Mouse (Mus musculus): ENCODE results near the gene Cul7. TPM values are rescaled to one million over a fixed set of nuclear protein-coding genes. Genes with fewer than 3 reads are reported as not detected.

Gene Cul7
- total and polyA plus RNA-seq, 3 experiments, result 33.3 to 82.5 (median 68.1) TPM

DNA sequence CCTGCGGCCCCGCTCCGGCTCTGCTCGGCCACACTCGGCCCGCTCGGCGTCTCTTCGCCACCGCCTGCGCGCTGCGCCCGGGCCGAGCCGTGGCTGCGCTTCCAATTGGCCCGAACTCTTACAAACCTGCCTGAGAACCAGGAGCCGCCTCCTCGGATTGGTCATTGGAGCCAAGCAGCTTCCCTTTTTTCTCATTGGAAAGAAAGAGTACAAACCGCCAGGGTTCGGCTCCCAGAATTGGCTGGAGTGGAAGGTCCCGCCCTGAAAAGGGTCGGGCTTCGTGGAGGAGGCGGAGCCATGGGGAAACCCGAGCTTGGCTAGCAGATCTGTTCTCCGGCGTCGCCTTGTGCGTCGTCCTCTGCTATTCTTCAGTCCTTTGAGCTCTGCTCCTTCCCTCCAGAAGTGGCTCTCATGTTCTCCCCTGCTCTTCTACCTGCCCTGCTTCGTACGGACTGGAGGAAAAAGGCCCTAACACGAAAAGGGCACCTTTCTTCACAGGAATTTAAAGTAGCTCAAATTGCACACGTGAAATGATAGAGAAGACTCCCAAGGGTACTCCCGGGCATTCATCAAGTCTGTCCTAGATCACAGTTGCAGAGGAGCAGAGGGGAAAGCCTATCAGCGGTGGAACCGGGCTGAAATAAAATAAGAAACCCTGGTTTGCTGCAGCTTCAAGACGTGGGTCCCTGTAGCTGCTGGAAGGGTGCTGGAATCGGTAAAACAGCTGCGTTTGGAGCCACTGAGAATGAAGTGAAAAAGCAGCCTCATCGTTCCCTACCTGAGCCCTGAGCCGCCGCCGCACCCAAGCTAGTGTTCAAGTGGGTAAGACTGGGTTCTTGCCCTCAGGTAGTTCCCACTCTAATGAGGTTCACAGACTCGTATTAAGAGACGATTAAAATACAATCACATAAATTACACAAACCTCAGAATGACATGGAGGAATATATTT, 55.0 kb downstream of the Cul7 start, which contains the start of gene Ppp2r5d:
TSS of gene Ppp2r5d (minus strand) at position 225 of the 949 bp plus-strand sequence.
- H3K27ac ChIP-seq (ENCODE audit: insufficient read depth, low read depth), result 0 out of 2 replicates have a peak within 1 kb of the TSS, but pooled peaks have one; percentile 6
- H3K4me3 ChIP-seq (replicated peaks in 1 of 3; ENCODE audit: low read depth in 2 of 3, low read length in 2 of 3, poor library complexity in 1 of 3), result peak within 1 kb of the TSS; percentile 80 to 85 (median 82)
- H3K27me3 ChIP-seq (replicated peaks), result no peaks in the 10 kb centered on the region
- H3K79me2 ChIP-seq (replicated peaks; ENCODE audit: control insufficient read depth, extremely low read depth, insufficient read depth, poor library complexity, severe bottlenecking), result peaks cover 12% of the 10 kb centered on the region
- DNase-seq (ENCODE audit: extremely low read depth), result peak; percentile 99
- H3K4me2 ChIP-seq (ENCODE audit: insufficient read depth, low read depth, poor library complexity, severe bottlenecking), result peak within 1 kb of the TSS; percentile 87
- peaks cover 0 to 23% of the 10 kb centered on the region in 2 experiments for H3K36me3 ChIP-seq (replicated peaks in 1 of 2; ENCODE audit: control insufficient read depth in 1 of 2, insufficient read depth in 1 of 2, low read length in 1 of 2)
- in situ Hi-C loops (cut with MboI; ENCODE audit: low pct_ligation_motif_present, low pct_unique_long_range_greater_than_20kb, low sequenced_read_pairs) (no loop called here), dilution Hi-C loops (cut with MboI; ENCODE audit: extremely low pct_ligation_motif_present, extremely low pct_unique_long_range_greater_than_20kb, low sequenced_read_pairs) (no loop called here)
- TF ChIP-seq GABPA (IDR thresholded peaks at IDR 0.05; ENCODE audit: insufficient replicate concordance, low read depth, low read length), result no peak
- peak; percentile 89; the same call in 1 of the 2 replicates for TF ChIP-seq TBP (conservative IDR thresholded peaks at IDR 0.05; ENCODE audit: low read depth, low read length)
- TF ChIP-seq MEF2A (IDR thresholded peaks at IDR 0.05; ENCODE audit: borderline replicate concordance, low read depth, low read length), result peak; percentile 39; the same call in 1 of the 2 replicates
- TF ChIP-seq ELF1 (IDR thresholded peaks at IDR 0.05; ENCODE audit: low read depth, low read length), result peak; percentile 54
- TF ChIP-seq ZMIZ1 (IDR thresholded peaks at IDR 0.05; ENCODE audit: low read depth, low read length), result peak; percentile 75
- TF ChIP-seq ZC3H11A (IDR thresholded peaks at IDR 0.05; ENCODE audit: low read depth, low read length), result no peak
- TF ChIP-seq MAFK (IDR thresholded peaks at IDR 0.05; ENCODE audit: insufficient replicate concordance, low read length), result no peak
- TF ChIP-seq NRF1 (IDR thresholded peaks at IDR 0.05; ENCODE audit: low read depth, low read length), result peak; percentile 68
- TF ChIP-seq HCFC1 (IDR thresholded peaks at IDR 0.05; ENCODE audit: low read depth, low read length), result no peak; the same call in 1 of the 2 replicates
- no peak; the same call in none of the 2 replicates for TF ChIP-seq TCF12 (IDR thresholded peaks at IDR 0.05; ENCODE audit: low read depth, low read length)
- no peak for TF ChIP-seq KAT2A (IDR thresholded peaks at IDR 0.05; ENCODE audit: insufficient replicate concordance, low read length)
- peak; percentile 68 for TF ChIP-seq MXI1 (IDR thresholded peaks at IDR 0.05; ENCODE audit: low read depth, low read length)
- no peak for TF ChIP-seq SMC3 (IDR thresholded peaks at IDR 0.05; ENCODE audit: low read depth, low read length)
- TF ChIP-seq MAZ (IDR thresholded peaks at IDR 0.05; ENCODE audit: low read depth, low read length), result no peak
- peak; percentile 93 for TF ChIP-seq POLR2A (IDR thresholded peaks at IDR 0.05; ENCODE audit: low read depth, low read length)
- no peak for TF ChIP-seq JUN (IDR thresholded peaks at IDR 0.05; ENCODE audit: insufficient read depth, low read depth, low read length)
- no peak for TF ChIP-seq USF1 (IDR thresholded peaks at IDR 0.05; ENCODE audit: low read depth, low read length)
- TF ChIP-seq CHD1 (IDR thresholded peaks at IDR 0.05; ENCODE audit: low read depth, low read length), result no peak
- peak; percentile 8; the same call in 1 of the 2 replicates for TF ChIP-seq IRF4 (IDR thresholded peaks at IDR 0.05; ENCODE audit: low read depth, low read length)
- no peak for TF ChIP-seq UBTF (IDR thresholded peaks at IDR 0.05; ENCODE audit: low read depth, low read length)
- no peak for TF ChIP-seq E2F4 (IDR thresholded peaks at IDR 0.05; ENCODE audit: insufficient replicate concordance, low read depth, low read length)
- TF ChIP-seq PAX5 (IDR thresholded peaks at IDR 0.05; ENCODE audit: low read length), result no peak
- no peak for TF ChIP-seq EP300 (IDR thresholded peaks at IDR 0.05; ENCODE audit: low read length)
- TF ChIP-seq CHD2 (IDR thresholded peaks at IDR 0.05; ENCODE audit: low read length), result peak; percentile 65; the same call in 1 of the 2 replicates
- TF ChIP-seq ZKSCAN1 (IDR thresholded peaks at IDR 0.05; ENCODE audit: borderline replicate concordance, low read depth, low read length), result no peak
- TF ChIP-seq JUND (conservative IDR thresholded peaks at IDR 0.05; ENCODE audit: low read depth, low read length), result no peak
- TF ChIP-seq POLR2AphosphoS2 (IDR thresholded peaks at IDR 0.05; ENCODE audit: low read depth, low read length), result peak; percentile 85; the same call in 1 of the 2 replicates
- no peak for TF ChIP-seq BHLHE40 (IDR thresholded peaks at IDR 0.05; ENCODE audit: low read depth, low read length)
- no peak for TF ChIP-seq ZNF384 (IDR thresholded peaks at IDR 0.05; ENCODE audit: low read depth, low read length)
- TF ChIP-seq MAX (IDR thresholded peaks at IDR 0.05; ENCODE audit: low read length), result peak; percentile 56; the same call in 1 of the 2 replicates
- TF ChIP-seq MYC (IDR thresholded peaks at IDR 0.05; ENCODE audit: low read depth, low read length), result 0 out of 2 replicates have a peak, but pooled peaks have one; percentile 64
- peak; percentile 94 for TF ChIP-seq NELFE (IDR thresholded peaks at IDR 0.05; ENCODE audit: low read depth, low read length)
- no peak for TF ChIP-seq CTCF (conservative IDR thresholded peaks at IDR 0.05 in 1 of 2, IDR thresholded peaks at IDR 0.05 in 1 of 2; ENCODE audit: low read depth in 2 of 2, low read length in 2 of 2)
- TF ChIP-seq USF2 (conservative IDR thresholded peaks at IDR 0.05; ENCODE audit: low read depth, low read length), result no peak
- no peak; the same call in none of the 2 replicates for TF ChIP-seq SIN3A (IDR thresholded peaks at IDR 0.05; ENCODE audit: low read length)
- TF ChIP-seq ETS1 (conservative IDR thresholded peaks at IDR 0.05; ENCODE audit: low read depth, low read length), result no peak
- no peak for TF ChIP-seq RAD21 (IDR thresholded peaks at IDR 0.05; ENCODE audit: low read depth, low read length)
- TF ChIP-seq RCOR1 (conservative IDR thresholded peaks at IDR 0.05; ENCODE audit: low read depth, low read length), result no peak
- H3K9me3 ChIP-seq (replicated peaks; ENCODE audit: low read length), result peaks cover 5% of the 10 kb centered on the region
- peak within 1 kb of the TSS; percentile 93 for H3K9ac ChIP-seq (ENCODE audit: insufficient read depth, low read depth)
- peaks cover 11 to 31% of the 10 kb centered on the region in 2 experiments for H3K4me1 ChIP-seq (ENCODE audit: control insufficient read depth in 1 of 2, insufficient read depth in 2 of 2)

Data from CH12.LX (cell line).